Mouse (Mus musculus): ENCODE measurements at regions not wholly inside any gene's neighbourhood (a gene's known extent, or its start where the extent isn't known, plus 50 kb on each side); places are given as distances from the start of the nearest gene placed in this dataset.

GRCm38 (mm10) chr4:64224918-64225317 is 178.1 kb upstream of the Tnc start:
- ChIA-PET CTCF (no interaction called here), POLR2A (no interaction called here)

DNA sequence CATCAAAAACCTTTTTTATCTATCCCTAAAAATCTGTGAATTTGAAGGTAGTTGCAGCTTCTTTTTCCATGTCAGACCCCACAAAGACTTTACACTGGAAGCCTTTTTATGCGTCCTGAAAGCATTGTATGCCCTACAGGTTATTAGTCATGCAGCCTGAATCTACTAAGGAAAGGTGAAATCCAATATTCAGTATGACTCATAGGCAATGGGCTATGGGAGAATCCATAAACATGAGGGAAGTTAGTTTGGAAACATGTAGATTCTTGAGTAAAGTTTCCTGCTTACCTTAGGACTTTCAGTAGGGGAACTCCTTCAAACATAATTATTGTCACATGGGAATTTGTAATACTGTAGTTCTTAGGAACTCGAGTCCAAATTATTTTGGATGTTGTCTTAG is 173.0 kb upstream of the Tnc start:
- POLR2A ChIA-PET = no interaction called here

GRCm38 (mm10) chr4:64207118-64207868 is 160.5 kb upstream of the Tnc start:
- POLR2A ChIA-PET = interaction anchor here in 1 of 4 experiments (0.7 kb wide), 1 partner anchor 74 kb away, joined by 3 read pairs; no protein-coding TSS in a partner anchor
- CTCF ChIA-PET = no interaction called here

More for the DNA sequence above, 173.0 kb upstream of the Tnc start:
- CTCF ChIA-PET = no interaction called here

DNA sequence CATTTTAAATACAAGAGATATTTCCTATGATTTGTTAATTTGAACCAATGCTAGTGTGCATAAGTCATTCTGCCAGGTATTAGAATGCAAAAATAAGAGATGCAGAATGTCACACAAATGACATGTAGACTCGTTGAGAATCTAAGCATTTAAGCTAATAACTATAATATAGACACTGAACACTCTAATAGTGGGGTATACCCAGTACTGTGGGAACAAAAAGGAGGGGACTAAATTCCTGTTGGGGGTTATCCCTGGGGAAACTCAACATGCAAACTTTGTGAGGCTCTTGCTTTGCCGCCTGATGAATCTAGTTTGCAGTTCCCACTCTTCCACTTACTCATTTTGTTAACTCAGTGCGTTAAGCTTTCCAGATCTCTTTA is 154.0 kb upstream of the Tnc start:
- ChIA-PET POLR2A (no interaction called here), CTCF (no interaction called here)

GRCm38 (mm10) chr4:64200151-64200807 is 153.5 kb upstream of the Tnc start:
- CTCF ChIA-PET = no interaction called here
- POLR2A ChIA-PET = no interaction called here

DNA sequence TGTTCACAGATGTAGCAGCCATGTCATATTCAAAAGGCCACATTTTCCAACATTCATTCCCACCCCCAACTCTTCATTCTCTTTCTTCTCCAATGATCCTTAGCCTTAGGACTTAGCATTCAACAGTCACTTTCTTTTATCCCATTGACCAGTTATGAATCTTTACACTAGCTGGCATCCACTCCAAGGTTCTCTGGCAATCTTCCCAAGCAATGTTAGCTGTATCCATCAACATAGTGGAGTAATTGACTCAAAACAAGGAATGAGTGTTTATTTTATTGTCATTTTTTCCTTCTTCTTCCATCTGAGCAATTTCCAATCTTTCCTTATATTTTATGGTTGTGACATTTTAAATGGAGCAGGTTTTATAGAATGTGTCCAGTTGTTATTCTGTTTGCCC is 138.2 kb upstream of the Tnc start:
- CTCF ChIA-PET = interaction anchor here in 1 of 4 experiments (0.5 kb wide), 1 partner anchor 1434 kb away, joined by 4 read pairs; no protein-coding TSS in a partner anchor
- POLR2A ChIA-PET = no interaction called here

- CTCF ChIA-PET = no interaction called here
- POLR2A ChIA-PET = no interaction called here
These were observed 129.1 kb upstream of the Tnc start for GRCm38 (mm10) chr4:64175938-64176337.

DNA sequence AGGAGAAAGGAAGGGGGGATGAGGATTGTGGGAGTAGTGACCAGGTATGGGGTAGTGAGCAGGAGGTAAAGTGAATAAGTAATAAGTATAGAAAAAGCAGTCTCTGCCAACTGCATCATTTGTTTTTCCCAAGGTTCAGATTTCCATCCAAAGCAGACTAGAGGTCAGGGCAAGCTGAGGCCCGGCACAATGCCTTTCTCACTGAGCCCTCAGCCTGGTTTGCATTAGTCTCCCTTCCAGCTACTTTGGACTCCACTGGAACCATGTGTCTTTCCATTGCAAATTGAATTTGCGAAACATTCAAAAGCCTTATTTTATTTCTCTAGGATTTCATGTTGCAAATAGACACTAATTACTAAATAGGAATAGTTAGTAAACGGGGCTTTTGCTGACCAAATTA is 124.7 kb upstream of the Tnc start:
- ChIA-PET POLR2A (no interaction called here), CTCF (interaction anchor here in 1 of 4 experiments (0.5 kb wide), 1 partner anchor 111 kb away, joined by 7 read pairs; no protein-coding TSS in a partner anchor)

GRCm38 (mm10) chr4:64148989-64149463 is 102.2 kb upstream of the Tnc start:
- POLR2A ChIA-PET = no interaction called here
- CTCF ChIA-PET = interaction anchor here in 1 of 4 experiments (0.6 kb wide), 1 partner anchor 651 kb away, joined by 3 read pairs; no protein-coding TSS in a partner anchor

- ChIA-PET POLR2A (no interaction called here), CTCF (no interaction called here)
These were observed 99.1 kb upstream of the Tnc start for GRCm38 (mm10) chr4:64145924-64146323.

- POLR2A ChIA-PET = interaction anchor here in 1 of 4 experiments (0.6 kb wide), 1 partner anchor 765 kb away, joined by 3 read pairs; no protein-coding TSS in a partner anchor
- CTCF ChIA-PET = interaction anchor here in 1 of 4 experiments (0.6 kb wide), 1 partner anchor 182 kb away, joined by 3 read pairs; no protein-coding TSS in a partner anchor
These were observed 96.1 kb upstream of the Tnc start for GRCm38 (mm10) chr4:64142963-64143362.

- ChIA-PET CTCF (no interaction called here), POLR2A (interaction anchor here in 1 of 4 experiments (0.6 kb wide), 1 partner anchor 764 kb away, joined by 3 read pairs; no protein-coding TSS in a partner anchor)
These were observed 95.6 kb upstream of the Tnc start for GRCm38 (mm10) chr4:64142356-64142787.

DNA sequence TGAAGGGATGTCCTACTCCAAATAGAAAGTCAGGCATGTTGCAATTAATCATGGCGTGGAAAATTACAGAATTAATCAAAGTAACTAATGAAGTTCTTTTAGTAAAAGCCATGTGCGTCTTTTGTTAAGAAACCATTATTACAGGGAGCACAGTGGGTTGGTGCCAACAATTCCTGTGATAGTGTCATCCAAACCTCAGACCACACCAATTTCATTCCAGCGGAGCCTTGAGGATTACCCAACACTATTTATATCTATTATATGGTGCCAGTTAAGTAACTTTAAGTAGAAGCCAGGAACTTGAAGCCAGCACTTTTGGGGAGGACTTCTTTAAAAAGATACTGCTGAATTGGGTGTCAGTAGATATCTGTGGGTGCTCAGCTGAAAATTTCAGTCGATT is 93.0 kb upstream of the Tnc start:
- ChIA-PET CTCF (no interaction called here), POLR2A (interaction anchor here in 1 of 4 experiments (0.7 kb wide), 1 partner anchor 63 kb away, joined by 4 read pairs; no protein-coding TSS in a partner anchor)

- CTCF ChIA-PET = interaction anchor here in 1 of 4 experiments (0.6 kb wide), 1 partner anchor 396 kb away, joined by 5 read pairs; no protein-coding TSS in a partner anchor
- POLR2A ChIA-PET = interaction anchor here in 1 of 4 experiments (0.6 kb wide), 1 partner anchor 787 kb away, joined by 3 read pairs; no protein-coding TSS in a partner anchor
These were observed 88.2 kb upstream of the Tnc start for GRCm38 (mm10) chr4:64135036-64135435.

DNA sequence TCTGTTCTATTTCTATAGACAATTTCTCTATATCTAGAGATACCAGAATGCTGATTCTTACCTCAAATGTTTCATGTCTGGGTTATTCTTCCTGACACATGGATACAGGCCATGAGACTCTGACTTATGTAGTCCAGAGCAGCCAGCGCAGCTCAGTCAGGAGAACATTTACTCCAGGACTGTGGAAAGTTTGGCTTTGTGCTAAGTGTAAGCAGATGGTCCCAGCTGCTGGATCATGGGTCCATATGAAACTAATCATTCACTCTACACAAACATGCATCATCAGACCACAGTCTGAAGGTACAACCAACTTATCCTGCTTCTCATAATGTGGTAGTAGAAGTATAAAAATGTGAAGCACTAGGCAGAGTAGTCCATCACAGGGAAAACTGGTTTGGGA is 82.5 kb upstream of the Tnc start:
- CTCF ChIA-PET = no interaction called here
- POLR2A ChIA-PET = no interaction called here

GRCm38 (mm10) chr4:64124387-64125088 is 77.7 kb upstream of the Tnc start:
- POLR2A ChIA-PET = interaction anchor here in 1 of 4 experiments (0.6 kb wide), 1 partner anchor 271 kb away, joined by 5 read pairs; no protein-coding TSS in a partner anchor
- CTCF ChIA-PET = no interaction called here

GRCm38 (mm10) chr4:64123675-64124074 is 76.9 kb upstream of the Tnc start:
- CTCF ChIA-PET = no interaction called here
- POLR2A ChIA-PET = interaction anchor here in 1 of 4 experiments (0.6 kb wide), 1 partner anchor 270 kb away, joined by 5 read pairs; no protein-coding TSS in a partner anchor

- ChIA-PET POLR2A (interaction anchor here in 1 of 4 experiments (0.6 kb wide), 1 partner anchor 106 kb away, joined by 3 read pairs; no protein-coding TSS in a partner anchor), CTCF (no interaction called here)
These were observed 51.4 kb upstream of the Tnc start for GRCm38 (mm10) chr4:64098247-64098646.

Measured in embryonic stem cell, embryonic (primary cell).